Mouse (Mus musculus) olfactory bulb, adult 2 months (tissue): ENCODE results near the gene Tspan14.

Source experiments
- CTCF ChIP-seq: fragments of 200-500 bp; IDR thresholded peaks from 2 replicates; pipeline ENCODE4 v1.5.1; 2012; ENCODE audit warnings: low read depth, mild to moderate bottlenecking, low read length, moderate library complexity; ENCODE audit not compliant: insufficient read depth
- POLR2A ChIP-seq: fragments of 200-500 bp; IDR thresholded peaks from 2 replicates; pipeline ENCODE4 v1.6.1; 2012; ENCODE audit warnings: mild to moderate bottlenecking, low read depth, low read length, moderate library complexity; ENCODE audit not compliant: insufficient read depth

DNA sequence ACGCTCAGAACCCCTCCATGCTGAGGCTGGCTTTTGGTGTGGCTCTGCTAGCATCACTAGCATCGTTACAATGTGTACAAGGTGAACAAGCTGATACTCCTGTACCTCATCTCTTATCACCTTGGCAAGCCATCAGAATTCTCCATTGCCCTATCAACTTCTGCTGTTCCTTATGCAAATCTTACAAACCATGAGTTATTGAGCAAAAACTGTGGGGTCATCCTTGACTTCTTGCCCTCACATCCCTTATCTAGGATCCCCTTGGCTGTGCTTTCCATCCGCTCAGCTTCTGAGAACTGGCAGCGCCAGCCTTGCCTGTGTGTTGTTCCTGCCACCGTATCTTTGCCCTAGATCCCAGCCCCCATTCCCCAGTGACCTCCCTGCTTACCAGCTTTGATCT, 22.2 kb upstream of the Tspan14 start:
- TF ChIP-seq CTCF (no peak), POLR2A (no peak)
